Mouse (Mus musculus) ES-E14 (cell line): ENCODE results near the gene Fam214a.

Experiments used
- CHD2 ChIP-seq: IDR thresholded peaks from 2 replicates; pipeline ENCODE4 v1.6.1; 2014; ENCODE audit warnings: mild to moderate bottlenecking, low read depth, low read length, inconsistent platforms
- MAFK ChIP-seq: IDR thresholded peaks from 2 replicates; pipeline ENCODE4 v1.6.1; 2014; ENCODE audit warnings: mild to moderate bottlenecking, low read depth, low read length, inconsistent platforms; ENCODE audit not compliant: insufficient read depth
- ZNF384 ChIP-seq: IDR thresholded peaks from 2 replicates; pipeline ENCODE4 v1.6.1; 2012; ENCODE audit warnings: low read depth, low read length, inconsistent platforms

- TF ChIP-seq CHD2 (no peak), ZNF384 (no peak), MAFK (no peak)
Observed at GRCm38 (mm10) chr9:74989990-74990389, 37.3 kb downstream of the Fam214a start.
